Mouse (Mus musculus) mesoderm, embryonic 11.5 days (tissue): ENCODE data around the gene Spp1.

Experiments
- DNase-seq: peaks from one replicate; pipeline ENCODE4 v3.0.0-alpha.2; 2012; ENCODE audit warnings: low read depth, low spot score

Spp1 gene

DNA sequence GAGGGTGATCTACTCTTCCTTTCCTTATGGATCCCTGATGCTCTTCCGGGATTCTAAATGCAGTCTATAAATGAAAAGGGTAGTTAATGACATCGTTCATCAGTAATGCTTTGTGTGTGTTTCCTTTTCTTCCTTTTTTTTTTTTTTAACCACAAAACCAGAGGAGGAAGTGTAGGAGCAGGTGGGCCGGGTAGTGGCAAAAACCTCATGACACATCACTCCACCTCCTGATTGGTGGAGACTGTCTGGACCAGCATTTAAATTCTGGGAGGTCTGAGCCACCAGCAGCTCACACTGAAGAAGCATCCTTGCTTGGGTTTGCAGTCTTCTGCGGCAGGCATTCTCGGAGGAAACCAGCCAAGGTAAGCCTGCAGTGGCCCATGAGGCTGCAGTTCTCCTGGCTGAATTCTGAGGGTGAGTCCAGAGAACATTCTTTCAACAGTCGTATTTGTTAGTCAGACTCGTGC is at the start of gene Spp1:
Spp1 (plus strand) TSS at position 284 of the 467 bp plus-strand sequence.
- no peak for DNase-seq

DNA sequence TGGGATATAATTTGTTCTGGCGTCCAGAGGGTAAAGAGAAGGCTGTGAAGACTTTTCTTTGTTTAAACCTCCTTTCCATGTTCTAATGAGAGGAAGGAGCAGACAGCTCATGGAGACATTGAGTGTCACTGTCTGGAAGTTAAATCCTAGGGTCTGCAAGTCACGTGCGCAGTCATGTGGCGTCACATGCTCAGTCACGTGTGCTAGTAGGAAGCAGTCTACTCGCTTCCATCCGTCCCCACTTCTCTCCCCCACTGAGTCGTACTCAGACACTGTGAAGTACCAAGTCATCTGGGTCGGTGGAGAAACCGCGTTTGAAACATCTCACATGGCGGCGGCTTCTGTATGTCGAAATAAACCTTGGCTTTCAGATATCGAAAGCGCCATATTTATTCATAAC is 49.4 kb upstream of the Spp1 start:
- DNase-seq = no peak

DNA sequence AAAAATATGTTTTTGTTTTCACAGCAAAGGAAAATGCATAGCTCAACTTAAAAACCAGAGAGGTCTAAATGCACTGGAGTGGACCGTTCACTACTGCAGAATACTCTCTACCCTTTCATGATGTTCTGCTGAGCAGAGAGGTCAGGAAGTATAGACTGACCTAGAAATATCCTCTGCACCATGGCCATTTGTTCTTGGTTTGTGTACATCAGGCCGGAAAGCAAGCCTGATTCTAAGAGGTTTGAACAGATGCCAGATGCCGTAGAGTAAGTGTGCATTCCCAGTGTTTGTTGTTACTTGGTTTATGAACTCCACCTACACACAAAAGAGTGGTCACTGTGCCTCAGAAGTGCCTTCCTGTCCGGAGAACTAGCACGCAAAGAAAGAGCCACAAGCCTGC is 48.0 kb upstream of the Spp1 start:
- DNase-seq = no peak

DNA sequence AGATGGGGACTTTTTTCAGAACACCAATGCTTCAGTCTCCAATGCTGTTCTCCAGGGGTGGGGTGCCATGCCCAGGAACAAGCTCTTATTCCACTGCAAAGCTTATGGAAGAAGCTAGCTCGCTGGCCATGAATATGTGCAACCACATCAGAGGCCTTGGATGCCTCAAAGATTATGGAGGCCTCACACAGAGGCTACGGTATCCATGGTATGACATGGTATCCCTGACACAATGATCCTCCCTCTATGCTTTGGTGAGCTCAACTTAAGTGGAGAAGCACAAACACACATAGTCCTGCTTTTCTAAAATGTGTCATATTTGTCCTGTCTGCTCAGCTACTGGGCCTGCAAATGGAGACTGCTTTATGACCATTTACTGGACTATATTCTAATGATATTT is 44.0 kb upstream of the Spp1 start:
- DNase-seq = no peak

DNA sequence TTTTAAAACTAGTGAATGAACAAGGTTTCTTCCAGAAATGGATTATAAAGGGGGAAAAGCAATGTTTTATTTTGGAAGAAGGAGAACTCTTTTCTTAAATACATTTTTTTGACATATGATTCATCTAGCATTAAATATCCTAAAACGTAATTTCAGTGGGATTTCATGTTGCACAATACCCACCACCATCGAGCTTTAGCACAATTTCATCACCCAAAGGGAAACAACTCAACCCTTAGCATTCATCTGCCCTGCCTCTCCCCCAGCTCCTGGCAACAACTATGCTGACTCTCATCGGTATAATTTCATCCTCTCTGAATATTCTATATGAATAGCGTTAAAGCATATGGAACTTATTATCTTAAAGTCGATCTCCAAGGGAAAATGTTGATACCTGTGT is 42.1 kb upstream of the Spp1 start:
- no peak for DNase-seq

DNA sequence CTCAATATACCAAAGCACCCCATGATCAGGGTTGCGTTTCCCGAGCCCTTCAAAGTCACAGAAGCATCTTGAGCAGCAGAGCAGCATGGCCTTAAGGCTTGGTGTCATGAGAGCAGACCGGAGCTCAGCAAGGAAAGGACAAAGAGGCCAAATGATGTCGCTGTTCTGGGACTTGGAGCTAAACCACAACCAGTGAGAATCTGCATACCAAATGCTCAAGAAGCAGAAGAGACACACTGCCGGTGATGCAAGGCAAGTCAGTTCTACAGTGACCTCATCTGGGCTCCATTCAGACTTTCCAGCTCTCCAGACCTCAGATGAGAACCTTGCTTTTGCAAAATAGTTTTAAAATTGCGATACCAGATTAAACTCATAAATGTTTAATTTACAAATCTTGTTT is 38.6 kb upstream of the Spp1 start:
- DNase-seq = no peak

DNA sequence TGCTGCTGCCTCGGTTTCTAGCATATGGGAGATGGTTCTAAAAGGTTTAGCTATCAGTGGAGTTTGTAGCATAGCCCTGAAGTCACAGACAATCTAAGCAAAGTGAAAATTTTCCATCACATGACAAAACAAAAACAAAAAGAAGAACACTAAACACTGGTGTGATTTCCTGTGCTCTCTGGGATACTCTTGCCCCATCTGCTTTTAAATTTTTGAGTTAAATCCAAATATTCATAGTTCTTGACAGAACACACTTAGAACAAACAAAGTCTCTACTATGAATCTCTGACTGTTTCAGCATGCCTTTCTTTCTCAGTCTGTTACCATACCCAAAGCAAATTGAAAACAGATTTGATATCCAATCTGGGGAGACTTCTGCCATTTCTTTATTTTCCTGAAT is 36.9 kb upstream of the Spp1 start:
- no peak for DNase-seq

DNA sequence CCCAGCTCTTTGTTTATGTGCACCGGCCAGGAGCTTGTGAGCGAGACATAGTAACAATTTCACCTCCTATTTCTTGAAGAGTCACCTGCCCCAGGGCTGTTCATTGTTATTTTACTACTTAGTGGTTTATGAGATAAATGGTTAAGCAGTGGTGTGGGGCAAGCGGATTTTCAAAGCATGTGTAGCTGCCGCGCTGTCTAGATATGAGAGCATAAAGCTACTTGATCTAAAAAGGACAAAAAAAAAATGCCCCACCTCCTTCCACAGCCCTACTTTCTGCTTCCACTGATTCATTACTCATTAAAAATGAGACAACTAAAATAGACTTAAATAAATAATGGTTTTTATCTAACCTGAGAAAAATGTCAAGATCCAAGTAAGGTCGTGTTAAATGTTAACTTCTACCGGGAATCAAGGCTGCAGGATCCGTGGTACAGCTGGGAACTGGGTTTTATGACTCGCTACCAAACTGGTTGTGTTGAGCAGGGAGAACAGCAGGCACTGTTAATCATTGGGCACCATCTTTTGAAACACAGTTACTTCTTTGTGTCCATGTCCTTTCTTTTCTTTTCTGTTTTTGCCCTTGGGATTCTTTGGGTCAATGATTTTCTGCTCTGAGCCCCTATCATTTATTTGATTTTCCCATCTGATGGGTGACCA is 35.5 kb upstream of the Spp1 start:
- DNase-seq = peak; percentile 57

DNA sequence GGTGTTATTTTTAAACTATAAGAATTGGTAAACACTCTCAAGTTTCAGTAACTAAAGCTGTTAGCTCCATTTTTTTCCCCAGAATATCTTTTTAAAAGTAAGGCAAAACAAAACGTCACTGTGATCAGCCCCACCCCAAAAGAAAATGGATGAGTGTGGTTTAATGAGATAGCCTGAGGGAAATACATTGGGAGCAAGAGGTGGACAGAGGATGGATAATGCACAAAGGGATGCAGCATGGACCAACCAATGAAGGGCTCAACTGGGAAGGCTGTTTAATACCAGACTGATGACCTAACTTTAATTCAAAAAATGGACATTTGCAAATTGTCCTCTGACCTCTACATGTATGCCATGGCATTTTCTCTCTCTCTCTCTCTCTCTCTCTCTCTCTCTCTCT is 34.9 kb upstream of the Spp1 start:
- DNase-seq = no peak

DNA sequence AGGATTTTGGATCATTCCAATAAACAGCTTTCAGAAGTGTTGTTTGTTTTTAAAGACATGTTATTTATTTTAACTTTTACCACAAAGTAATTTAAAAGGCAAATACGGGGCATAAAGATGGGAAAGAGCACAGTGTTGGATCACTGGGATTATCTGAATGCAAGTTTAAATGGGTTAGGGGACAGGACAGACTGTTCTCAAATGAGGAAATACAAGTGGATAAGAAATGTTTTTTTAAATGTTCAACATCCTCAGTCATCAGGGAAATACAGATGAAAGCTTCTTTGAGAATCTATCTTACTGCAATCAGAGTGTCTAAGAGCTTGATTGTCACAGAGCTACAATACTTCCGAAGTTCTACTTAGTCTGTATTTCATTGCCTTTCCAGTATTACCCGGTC is 32.3 kb upstream of the Spp1 start:
- DNase-seq = no peak

DNA sequence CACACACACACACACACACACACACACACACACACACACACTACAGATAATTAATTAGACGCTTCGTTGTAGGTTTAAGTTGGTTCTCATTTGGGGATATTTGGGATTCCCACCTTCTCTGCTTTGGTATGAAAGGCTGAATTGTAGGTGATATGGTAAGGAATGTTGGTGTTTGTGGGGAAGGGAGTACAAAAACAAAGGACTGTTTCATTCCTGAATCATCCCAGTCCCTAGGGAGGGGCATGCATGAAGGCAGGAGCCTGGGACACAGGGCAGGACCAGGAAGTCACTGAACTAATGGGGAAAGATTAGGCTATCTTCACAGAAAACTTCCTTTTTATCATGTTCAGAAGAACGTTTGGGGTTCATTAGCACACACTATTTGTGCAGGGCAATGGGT is 31.6 kb upstream of the Spp1 start:
- DNase-seq = no peak

DNA sequence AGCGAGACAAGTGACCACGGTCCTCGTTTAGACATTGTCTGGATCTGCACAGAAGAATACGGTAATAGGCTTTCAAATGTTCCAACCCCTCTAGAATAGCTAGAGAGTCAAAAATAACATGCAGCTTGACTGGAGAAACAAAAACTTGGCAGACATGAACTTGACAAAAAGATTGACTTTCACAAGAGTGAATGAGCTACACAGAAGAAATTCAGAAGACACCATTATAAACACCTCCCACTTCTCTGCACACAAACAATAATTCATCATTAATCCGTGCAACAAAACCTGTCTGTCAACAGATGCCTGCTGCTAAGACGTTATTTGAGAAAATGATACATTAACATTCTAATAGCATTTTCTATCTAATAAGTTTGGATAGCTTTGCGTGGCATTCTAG is 30.4 kb upstream of the Spp1 start:
- DNase-seq = no peak

DNA sequence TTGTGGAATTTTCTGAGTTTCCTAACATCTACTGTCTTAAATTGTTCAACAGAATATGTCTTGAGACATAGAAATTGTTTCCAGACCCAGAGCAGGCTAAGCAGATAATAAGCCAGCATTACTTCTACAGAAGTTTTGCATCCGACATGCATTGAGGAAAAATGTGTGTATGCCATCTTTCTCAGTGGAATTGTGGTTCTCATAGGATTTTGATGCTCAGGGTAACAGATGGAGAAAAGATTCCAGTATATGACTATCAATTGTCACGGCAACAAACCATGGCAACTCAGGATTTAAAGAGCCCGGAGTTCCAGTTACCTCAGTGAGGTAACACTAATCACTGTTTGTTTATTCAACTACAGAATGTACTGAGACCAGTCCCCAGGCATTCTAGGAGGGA is 29.9 kb upstream of the Spp1 start:
- DNase-seq = no peak

DNA sequence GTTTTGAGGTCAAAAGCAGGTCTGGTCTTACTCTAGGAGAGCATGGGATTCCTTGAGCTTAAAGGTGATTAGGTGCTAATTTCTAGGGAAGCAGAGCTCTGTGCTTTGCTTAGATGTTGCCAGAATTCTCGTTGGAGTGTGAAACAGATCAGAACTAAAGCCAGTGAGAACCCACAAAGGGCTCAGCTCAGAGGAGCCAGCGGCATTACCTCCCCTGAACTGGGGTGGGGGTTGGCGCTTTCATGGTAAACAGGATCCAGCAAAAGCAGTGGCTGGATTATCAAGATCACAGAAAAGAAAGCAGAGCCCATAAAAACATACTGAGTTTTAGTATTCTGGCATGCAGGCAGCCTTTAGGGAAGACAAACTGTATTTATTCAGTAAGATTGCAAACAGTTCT is 28.2 kb upstream of the Spp1 start:
- no peak for DNase-seq

DNA sequence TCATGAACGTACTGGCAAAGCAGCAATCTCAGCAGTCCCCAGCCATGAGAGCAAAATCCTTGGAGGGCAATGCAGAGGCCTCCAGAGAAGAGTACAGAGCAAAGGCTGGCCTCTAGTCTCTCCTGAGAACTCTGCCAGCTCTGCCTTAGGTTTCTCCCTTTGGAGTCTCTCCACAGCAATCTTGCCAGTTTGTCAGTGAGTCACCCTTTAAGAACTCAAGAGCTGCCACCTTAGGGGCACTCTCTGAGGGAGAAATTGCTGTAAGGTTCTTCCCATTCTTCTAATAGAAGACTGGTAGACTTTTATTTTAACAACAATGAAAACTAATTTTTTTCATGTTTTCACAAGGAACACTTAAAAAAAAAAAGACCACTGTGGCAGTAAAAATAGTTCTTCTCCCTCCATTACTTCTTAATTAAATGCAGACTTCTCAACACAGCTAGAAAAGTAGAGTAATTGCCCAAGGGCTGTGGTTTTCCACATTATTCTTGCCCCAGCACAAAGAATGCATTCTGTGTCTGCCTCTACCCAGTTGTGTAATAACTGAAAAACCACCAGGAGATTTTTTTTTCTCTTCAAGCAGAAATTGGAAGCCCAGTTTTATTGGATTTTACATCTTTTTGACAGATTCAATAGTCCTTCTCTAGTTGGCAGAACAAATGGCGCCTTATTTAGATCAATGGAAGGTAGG is 27.2 kb upstream of the Spp1 start:
- no peak for DNase-seq

DNA sequence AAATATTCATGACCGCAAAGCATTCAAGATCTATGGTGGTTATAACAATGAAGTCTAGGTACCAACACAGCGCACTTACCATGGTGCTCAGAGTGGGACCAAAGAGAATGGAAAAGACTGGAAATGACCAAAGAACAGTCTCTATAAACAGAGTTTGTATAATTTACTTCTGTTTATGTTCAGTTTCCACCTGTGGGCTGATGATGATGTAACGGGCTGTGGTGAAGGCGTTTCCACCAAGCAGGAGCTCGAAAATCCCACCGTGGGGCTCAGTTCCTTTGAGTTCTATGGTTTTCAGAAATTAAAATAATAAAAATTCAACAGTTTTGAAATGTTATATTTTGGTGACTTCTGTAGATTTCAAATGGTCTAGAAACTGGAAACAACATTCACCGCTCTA is 26.4 kb upstream of the Spp1 start:
- DNase-seq = no peak

DNA sequence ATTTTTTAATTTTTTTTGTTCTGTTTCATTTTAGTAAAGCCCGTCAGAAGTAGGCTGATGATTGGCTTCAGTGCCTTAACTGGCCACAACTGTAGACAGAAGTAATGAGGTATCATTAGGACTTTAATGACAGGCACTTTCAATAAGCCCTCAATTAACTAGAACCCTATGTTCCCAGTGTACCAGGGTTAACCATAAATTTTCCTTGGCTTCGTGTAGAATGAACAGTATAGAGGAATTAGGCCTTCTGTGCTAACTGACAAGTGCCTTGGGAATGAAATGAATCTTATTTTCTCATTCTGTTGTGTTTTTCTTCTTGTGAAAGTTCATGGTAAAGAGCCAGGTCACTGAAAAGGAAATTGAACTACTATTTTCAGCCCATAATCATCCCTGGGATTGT is 18.9 kb upstream of the Spp1 start:
- no peak for DNase-seq

DNA sequence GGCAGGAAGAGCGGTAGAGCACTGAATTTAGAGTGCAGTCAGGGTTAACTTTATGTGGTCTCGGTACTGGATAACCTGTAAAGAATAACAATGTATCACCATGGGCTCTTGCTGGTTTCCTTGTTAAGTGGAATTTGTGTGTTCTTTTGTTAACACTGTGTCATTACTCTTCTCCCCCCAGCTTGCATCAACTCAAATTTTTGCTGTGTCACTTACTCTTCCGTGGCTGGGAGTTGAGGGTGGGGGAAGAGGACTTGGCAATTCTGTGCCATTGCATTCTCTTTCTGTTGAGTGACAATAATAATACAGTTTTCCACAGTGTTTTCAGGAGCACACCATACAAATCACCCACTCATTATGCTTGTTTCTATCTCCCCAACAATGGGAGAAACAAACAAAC is 17.9 kb upstream of the Spp1 start:
- DNase-seq = no peak

DNA sequence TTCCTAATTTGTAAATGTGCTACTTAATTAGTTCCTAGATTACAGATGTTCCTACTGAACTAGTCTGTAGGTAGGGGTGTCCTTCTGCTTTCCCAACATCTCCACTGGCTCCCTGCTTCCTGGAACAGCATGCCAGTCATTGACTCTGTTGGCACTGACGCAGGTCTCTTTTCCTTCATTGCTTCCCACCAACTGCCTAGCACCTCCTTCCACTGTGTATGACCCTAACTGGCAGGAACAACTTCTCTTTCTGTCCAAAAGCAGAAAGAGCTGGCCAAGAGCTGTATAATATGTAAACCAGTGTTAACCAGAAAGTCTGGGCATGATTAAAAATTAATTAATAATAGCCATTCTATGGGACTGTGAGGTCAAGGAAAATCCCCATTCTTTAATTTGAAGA is 17.2 kb upstream of the Spp1 start:
- no peak for DNase-seq

DNA sequence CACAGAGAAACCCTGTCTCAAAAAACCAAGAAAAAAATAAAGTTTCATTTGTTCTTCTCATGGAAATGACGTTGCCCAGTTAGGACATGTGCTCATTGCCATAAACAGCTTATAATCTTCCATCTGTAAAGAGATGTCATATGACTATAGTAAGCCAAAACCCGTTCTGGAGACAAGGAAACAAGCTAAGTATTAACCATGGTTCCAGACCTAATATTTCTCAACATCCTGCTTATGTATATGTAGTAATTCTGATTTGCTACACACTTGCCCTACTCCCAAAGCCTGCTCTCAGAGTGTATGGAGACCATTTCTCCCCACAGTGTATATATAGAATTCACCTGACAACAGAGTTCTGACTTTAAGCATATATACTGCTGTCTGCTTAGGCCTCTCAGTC is 12.9 kb upstream of the Spp1 start:
- DNase-seq = no peak

DNA sequence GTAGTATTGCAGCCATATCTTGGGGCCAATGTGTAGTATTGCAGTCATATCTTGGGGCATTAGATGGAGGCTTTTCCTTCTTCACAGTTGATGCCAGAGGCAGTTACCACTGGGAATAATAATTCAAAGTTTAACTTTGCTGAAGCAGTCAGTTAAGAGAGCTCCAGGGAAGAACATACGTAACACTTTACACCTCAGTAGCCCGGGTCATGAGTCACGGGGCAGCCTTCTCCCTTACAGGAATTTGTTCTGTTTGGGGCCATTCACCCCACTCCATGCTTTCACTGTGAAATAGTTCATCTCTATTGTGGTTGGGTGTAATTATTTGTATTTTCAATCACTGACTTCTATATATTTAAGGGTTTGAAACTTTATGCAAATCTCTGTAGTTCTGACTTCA is 11.1 kb upstream of the Spp1 start:
- no peak for DNase-seq

DNA sequence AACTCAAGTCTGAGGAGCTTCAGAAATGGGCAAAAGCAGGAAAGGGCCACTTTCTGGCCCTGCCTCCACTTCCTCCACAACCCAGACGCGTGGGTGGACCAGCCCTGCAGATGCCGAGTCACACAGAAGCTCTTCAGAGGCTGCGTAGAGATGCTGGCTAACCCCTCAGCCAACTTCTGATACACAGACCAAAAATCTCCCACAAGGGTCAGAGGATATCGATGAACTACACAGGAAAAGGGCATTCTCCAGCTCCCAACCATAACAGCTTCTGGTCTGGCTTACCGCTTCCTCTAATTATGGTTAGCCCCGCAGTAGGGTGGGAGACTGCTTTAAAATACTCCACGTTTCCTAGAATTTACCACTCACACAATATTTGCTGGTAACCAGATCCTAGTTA is 9.0 kb upstream of the Spp1 start:
- no peak for DNase-seq

DNA sequence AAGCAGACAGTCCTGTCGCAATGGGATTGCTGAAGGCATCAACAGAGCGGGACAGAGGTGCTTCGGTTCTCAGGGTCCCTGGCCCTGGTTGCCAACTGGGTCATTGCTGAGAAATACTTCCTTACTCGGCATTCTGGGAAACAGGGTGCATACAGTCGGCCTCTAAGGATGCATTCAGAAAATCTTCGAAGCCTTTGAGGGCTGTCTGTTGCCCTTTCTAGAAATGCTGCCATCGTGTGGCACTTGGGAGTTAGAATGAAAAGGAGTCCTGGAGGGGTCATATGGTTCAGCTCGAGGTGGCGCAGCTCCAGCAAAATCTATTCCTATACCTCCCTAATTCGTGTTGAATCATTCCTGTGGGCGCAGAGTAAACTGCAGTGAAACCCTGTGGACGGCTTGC is 2.0 kb upstream of the Spp1 start:
- DNase-seq = peak; percentile 19
